Mouse (Mus musculus): Measurements from ENCODE around the gene Aak1. TPM values are rescaled to one million over a fixed set of nuclear protein-coding genes. Genes with fewer than 3 reads are reported as not detected.
A peak's percentile ranks its signal among the peaks of the same experiment; 100 is the strongest.

The Aak1 gene
- 41.9 and 43.9 TPM in 2 replicates for polyA plus RNA-seq (2014; fragmentation: Nextera tagmentation; extraction: Ambion mirVana)

DNA sequence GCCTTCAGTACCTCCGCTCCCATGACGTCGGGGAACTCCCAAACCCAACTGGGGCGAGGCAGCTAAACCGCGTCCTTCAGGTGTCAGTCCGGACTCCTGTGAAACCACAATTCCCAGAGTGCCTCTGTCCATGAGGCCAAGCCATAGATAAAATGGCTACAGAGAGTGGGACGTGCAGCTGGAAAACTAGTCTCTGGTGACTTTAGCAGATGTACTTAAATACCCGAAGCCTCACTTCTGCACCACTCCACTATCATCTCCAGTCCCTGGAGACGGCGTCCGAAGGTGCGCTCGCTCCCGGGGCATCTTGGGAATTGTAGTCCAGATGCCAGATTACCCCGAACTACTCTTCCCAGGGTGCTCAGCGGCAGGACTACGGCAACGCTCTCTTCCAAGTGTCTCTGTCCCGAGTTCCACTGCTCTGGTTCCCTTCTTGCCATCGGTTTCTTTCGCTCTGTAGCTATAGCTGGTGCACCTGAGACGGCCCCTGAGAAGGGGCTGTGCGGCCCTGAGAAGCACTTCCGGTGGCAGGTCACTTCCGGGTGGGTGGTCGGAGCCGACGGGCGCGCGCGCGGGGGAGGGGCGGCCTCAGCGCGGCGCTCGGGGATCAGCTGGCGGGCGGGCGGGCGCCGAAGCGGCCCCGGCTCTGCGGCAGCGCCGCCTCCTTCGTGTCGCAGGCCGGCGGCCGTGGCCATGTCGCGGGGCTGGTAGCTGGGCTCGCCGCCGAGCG lies at the start of gene Aak1:
Gene Aak1 (plus strand): TSS at position 603 of the 730 bp plus-strand sequence.
- peak; percentile 93 for ATAC-seq (ENCODE audit: low FRiP score, low TSS enrichment)

DNA sequence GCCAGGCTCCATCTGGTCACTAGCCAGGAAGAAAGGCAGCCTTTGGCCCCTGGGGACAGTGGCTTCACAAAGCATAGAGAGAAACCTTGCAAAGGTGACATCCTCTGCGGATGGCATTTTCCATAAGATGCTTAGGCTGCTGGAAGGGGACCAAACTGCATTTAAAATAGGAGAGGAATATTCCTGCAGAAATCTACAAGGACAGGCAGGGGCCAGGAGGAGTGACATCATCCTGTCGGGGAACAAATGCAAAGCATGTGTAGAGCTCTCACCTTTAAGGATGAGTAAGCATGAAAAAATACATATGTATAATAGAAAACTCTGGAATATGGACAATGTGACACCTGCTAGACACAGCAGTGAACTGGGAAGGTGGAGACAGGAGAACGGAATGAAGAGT lies 48.9 kb upstream of the Aak1 start:
- no peaks in the 10 kb centered on the region for H3K9me3 ChIP-seq (ENCODE audit: control insufficient read depth, low read length)
- WGBS, result 90% methylated on average over 3 of the region's 3 CpGs
- DNase-seq, result no peak
- H3K9ac ChIP-seq (replicated peaks; ENCODE audit: low read length), result no peak overlapping the region
- H3K4me1 ChIP-seq (ENCODE audit: control insufficient read depth, insufficient read depth, low read length), result no peaks in the 10 kb centered on the region
- H3K27me3 ChIP-seq (ENCODE audit: control insufficient read depth, insufficient read depth, low read length), result no peaks in the 10 kb centered on the region
- H3K27ac ChIP-seq (replicated peaks; ENCODE audit: low read depth, low read length), result no peak overlapping the region
- no peaks in the 10 kb centered on the region for H3K36me3 ChIP-seq (ENCODE audit: control insufficient read depth, insufficient read depth, low read length)
- no peak overlapping the region for H3K4me3 ChIP-seq (replicated peaks; ENCODE audit: low read depth, low read length)
- no peak overlapping the region for H3K4me2 ChIP-seq (ENCODE audit: low read length)
- no peak for ATAC-seq (ENCODE audit: low FRiP score, low TSS enrichment)

More for the DNA sequence above, at the start of gene Aak1:
- Histone ChIP-seq H3K27ac (replicated peaks; ENCODE audit: low read depth, low read length) (peak within 1 kb of the TSS; percentile 97), H3K27me3 (ENCODE audit: control insufficient read depth, insufficient read depth, low read length) (no peaks in the 10 kb centered on the region), H3K36me3 (ENCODE audit: control insufficient read depth, insufficient read depth, low read length) (no peaks in the 10 kb centered on the region), H3K9ac (replicated peaks; ENCODE audit: low read length) (peak within 1 kb of the TSS; percentile 80), H3K4me1 (ENCODE audit: control insufficient read depth, insufficient read depth, low read length) (peaks cover 40% of the 10 kb centered on the region), H3K4me3 (replicated peaks; ENCODE audit: low read depth, low read length) (peak within 1 kb of the TSS; percentile 81), H3K4me2 (ENCODE audit: low read length) (peak within 1 kb of the TSS; percentile 88), H3K9me3 (ENCODE audit: control insufficient read depth, low read length) (no peaks in the 10 kb centered on the region)
- peak; percentile 96 for DNase-seq
- WGBS, result 1% methylated on average over 59 of the region's 60 CpGs

DNA sequence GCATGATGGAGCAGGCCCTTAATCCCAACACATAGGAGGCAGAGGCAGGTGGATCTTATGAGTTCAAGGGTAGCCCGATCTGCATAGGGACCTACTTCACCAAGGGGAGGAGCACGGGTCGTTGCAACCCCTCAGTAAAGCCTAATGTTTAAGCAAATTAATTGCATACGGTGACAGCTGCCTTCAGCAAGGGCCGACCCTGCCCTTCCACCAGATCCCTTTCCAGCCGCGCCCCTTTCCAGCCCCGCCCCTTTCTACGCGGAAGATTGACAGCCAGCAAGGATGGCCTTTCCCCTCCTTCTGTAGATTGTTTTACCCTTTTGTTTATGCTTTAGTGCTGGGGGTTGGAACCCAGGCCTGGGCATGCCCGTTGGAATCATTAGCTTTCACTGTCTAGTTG lies 47.9 kb upstream of the Aak1 start:
- no peaks in the 10 kb centered on the region for H3K9me3 ChIP-seq (ENCODE audit: control insufficient read depth, low read length)
- H3K4me2 ChIP-seq (ENCODE audit: low read length), result no peak overlapping the region
- no peak overlapping the region for H3K4me3 ChIP-seq (replicated peaks; ENCODE audit: low read depth, low read length)
- H3K9ac ChIP-seq (replicated peaks; ENCODE audit: low read length), result no peak overlapping the region
- no peaks in the 10 kb centered on the region for H3K36me3 ChIP-seq (ENCODE audit: control insufficient read depth, insufficient read depth, low read length)
- DNase-seq (no peak), ATAC-seq (ENCODE audit: low FRiP score, low TSS enrichment) (no peak)
- no peaks in the 10 kb centered on the region for H3K4me1 ChIP-seq (ENCODE audit: control insufficient read depth, insufficient read depth, low read length)
- 54% methylated on average over 11 of the region's 11 CpGs for WGBS
- no peaks in the 10 kb centered on the region for H3K27me3 ChIP-seq (ENCODE audit: control insufficient read depth, insufficient read depth, low read length)
- no peak overlapping the region for H3K27ac ChIP-seq (replicated peaks; ENCODE audit: low read depth, low read length)

DNA sequence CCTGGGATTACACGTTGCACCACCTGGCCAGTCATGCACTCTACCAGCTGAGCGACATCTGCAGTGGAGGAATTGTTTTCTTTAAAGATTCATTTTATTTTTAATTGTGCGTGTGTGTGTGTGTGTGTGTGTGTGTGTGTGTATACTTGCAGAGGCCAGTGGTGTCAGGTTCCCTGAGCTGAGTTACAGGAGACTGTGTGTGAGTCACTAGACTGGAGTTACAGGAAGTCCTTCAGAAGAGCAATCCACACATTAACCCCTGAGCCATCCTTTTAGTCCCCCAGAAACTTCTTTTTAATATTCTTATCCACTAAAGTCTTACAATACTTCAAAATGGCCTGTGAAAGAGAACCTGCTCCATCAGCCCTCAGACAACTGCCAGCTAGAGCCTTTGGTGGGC lies 44.7 kb upstream of the Aak1 start:
- WGBS, result 87% methylated on average over 3 of the region's 3 CpGs
- no peaks in the 10 kb centered on the region for H3K9me3 ChIP-seq (ENCODE audit: control insufficient read depth, low read length)

DNA sequence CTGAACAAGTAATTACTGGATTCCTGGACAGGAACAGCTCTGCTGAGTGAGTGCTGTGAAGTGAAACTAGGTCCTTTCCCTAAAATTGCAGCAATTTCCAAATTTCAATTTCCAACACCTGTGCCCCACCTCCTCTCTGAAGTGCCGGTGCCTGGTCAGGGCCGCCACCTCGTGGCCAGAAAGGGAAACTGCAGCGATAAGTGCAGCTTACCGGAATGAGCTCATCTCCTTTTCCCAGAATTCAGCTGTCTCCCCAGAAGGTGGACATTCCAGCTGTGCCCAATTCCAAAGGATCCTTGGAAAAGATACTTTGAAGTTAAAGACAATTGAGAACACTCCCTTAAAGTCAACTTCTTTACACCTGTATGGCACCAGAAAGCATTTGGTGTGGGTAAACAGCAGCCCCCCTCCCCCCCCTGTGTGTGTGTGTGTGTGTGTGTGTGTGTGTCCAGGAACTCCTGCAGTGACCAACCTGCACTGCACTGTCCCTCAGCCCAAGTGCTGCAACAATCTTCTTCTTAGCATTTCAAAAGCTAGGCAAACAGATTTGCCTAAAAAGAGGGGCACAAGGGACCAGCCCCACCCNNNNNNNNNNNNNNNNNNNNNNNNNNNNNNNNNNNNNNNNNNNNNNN lies 42.7 kb upstream of the Aak1 start:
- Histone ChIP-seq H3K4me3 (replicated peaks; ENCODE audit: low read depth, low read length) (no peak overlapping the region), H3K27ac (replicated peaks; ENCODE audit: low read depth, low read length) (no peak overlapping the region), H3K27me3 (ENCODE audit: control insufficient read depth, insufficient read depth, low read length) (no peaks in the 10 kb centered on the region), H3K9me3 (ENCODE audit: control insufficient read depth, low read length) (no peaks in the 10 kb centered on the region), H3K36me3 (ENCODE audit: control insufficient read depth, insufficient read depth, low read length) (no peaks in the 10 kb centered on the region), H3K4me2 (ENCODE audit: low read length) (no peak overlapping the region), H3K9ac (replicated peaks; ENCODE audit: low read length) (no peak overlapping the region), H3K4me1 (ENCODE audit: control insufficient read depth, insufficient read depth, low read length) (no peaks in the 10 kb centered on the region)
- 4% methylated on average over 5 of the region's 5 CpGs for whole genome bisulfite sequencing
- DNase-seq (peak; percentile 75), ATAC-seq (ENCODE audit: low FRiP score, low TSS enrichment) (peak; percentile 50; the same call in 1 of the 2 replicates)

More for the DNA sequence above, 44.7 kb upstream of the Aak1 start:
- DNase-seq (no peak), ATAC-seq (ENCODE audit: low FRiP score, low TSS enrichment) (no peak)
- Histone ChIP-seq H3K4me2 (ENCODE audit: low read length) (no peak overlapping the region), H3K4me3 (replicated peaks; ENCODE audit: low read depth, low read length) (no peak overlapping the region), H3K4me1 (ENCODE audit: control insufficient read depth, insufficient read depth, low read length) (no peaks in the 10 kb centered on the region), H3K9ac (replicated peaks; ENCODE audit: low read length) (no peak overlapping the region), H3K27me3 (ENCODE audit: control insufficient read depth, insufficient read depth, low read length) (no peaks in the 10 kb centered on the region), H3K27ac (replicated peaks; ENCODE audit: low read depth, low read length) (no peak overlapping the region), H3K36me3 (ENCODE audit: control insufficient read depth, insufficient read depth, low read length) (no peaks in the 10 kb centered on the region)

DNA sequence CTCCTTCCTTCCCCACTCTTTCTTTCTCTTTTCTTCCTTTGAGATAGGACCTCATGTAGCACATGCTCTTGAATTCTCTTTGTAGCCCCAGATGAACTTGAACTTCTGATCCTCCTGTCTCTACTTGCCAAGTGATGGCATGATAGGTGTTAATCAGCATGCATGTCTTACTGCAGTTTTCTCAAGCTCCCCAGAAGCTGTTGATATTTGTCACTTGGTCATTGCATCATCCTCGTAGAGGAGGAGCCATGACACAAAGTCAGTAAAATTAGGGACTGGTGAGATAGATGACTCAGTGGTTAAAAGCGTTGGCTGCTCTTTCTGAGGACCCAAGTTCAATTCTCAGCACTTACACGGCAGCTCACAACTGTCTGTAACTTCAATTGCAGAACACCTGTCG lies 36.4 kb upstream of the Aak1 start:
- Histone ChIP-seq H3K9ac (replicated peaks; ENCODE audit: low read length) (no peak overlapping the region), H3K4me3 (replicated peaks; ENCODE audit: low read depth, low read length) (no peak overlapping the region), H3K27ac (replicated peaks; ENCODE audit: low read depth, low read length) (no peak overlapping the region), H3K27me3 (ENCODE audit: control insufficient read depth, insufficient read depth, low read length) (no peaks in the 10 kb centered on the region), H3K36me3 (ENCODE audit: control insufficient read depth, insufficient read depth, low read length) (no peaks in the 10 kb centered on the region), H3K9me3 (ENCODE audit: control insufficient read depth, low read length) (no peaks in the 10 kb centered on the region), H3K4me2 (ENCODE audit: low read length) (no peak overlapping the region), H3K4me1 (ENCODE audit: control insufficient read depth, insufficient read depth, low read length) (peaks cover 4% of the 10 kb centered on the region; the same call in 1 of the 2 replicates)
- no peak for DNase-seq
- WGBS, result 67% methylated on average over 4 of the region's 4 CpGs
- ATAC-seq (ENCODE audit: low FRiP score, low TSS enrichment), result no peak

DNA sequence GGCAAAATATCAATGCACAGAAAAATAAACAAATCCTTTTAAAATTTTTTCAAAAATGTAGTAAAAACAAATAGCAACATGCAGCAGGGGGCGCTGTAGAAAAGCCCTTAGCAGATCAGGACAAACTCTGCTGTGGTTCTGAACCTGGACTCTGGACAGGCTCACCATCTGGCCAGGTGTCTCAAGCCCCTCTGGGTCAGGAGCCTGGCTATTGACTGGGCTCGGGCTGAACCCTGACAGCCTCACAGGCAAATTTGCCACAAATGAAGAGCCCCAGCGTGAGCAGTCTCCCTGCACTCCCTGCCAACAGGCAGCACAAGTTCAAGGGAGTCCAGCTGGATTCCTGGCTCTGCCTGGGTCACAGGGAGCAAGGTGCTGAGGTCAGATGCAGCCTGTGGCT lies 36.0 kb upstream of the Aak1 start:
- H3K4me1 ChIP-seq (ENCODE audit: control insufficient read depth, insufficient read depth, low read length), result peaks cover 4% of the 10 kb centered on the region; the same call in 1 of the 2 replicates
- no peaks in the 10 kb centered on the region for H3K9me3 ChIP-seq (ENCODE audit: control insufficient read depth, low read length)
- WGBS, result 26% methylated on average over 3 of the region's 3 CpGs
- H3K27me3 ChIP-seq (ENCODE audit: control insufficient read depth, insufficient read depth, low read length), result no peaks in the 10 kb centered on the region
- no peak overlapping the region for H3K9ac ChIP-seq (replicated peaks; ENCODE audit: low read length)
- H3K27ac ChIP-seq (replicated peaks; ENCODE audit: low read depth, low read length), result no peak overlapping the region
- H3K4me2 ChIP-seq (ENCODE audit: low read length), result no peak overlapping the region
- DNase-seq (peak; percentile 53), ATAC-seq (ENCODE audit: low FRiP score, low TSS enrichment) (no peak)
- H3K36me3 ChIP-seq (ENCODE audit: control insufficient read depth, insufficient read depth, low read length), result no peaks in the 10 kb centered on the region
- no peak overlapping the region for H3K4me3 ChIP-seq (replicated peaks; ENCODE audit: low read depth, low read length)

DNA sequence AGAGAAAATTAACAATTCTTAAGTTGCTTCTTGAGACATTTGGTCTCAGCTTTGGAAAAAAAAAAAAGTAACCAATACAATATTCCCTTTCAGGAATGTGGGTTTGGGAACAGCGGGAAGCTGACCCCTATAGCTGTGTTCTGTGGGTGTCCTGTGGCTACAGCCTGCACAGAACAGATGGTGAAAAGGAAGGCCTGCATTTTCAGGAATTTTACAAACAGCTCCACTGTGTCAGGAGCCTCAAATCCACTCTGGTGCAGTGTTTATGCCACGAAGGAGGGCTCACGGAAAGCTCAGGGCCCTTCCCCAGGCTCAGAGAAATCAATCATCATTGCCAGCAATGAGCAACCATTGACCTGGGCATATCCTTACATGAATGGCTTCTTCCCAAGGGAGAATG lies 34.4 kb upstream of the Aak1 start:
- no peak overlapping the region for H3K27ac ChIP-seq (replicated peaks; ENCODE audit: low read depth, low read length)
- H3K4me3 ChIP-seq (replicated peaks; ENCODE audit: low read depth, low read length), result no peak overlapping the region
- peaks cover 4% of the 10 kb centered on the region; the same call in 1 of the 2 replicates for H3K4me1 ChIP-seq (ENCODE audit: control insufficient read depth, insufficient read depth, low read length)
- WGBS, result 47% methylated on average over 3 of the region's 3 CpGs
- no peaks in the 10 kb centered on the region for H3K36me3 ChIP-seq (ENCODE audit: control insufficient read depth, insufficient read depth, low read length)
- DNase-seq, result no peak
- no peak overlapping the region for H3K9ac ChIP-seq (replicated peaks; ENCODE audit: low read length)
- H3K9me3 ChIP-seq (ENCODE audit: control insufficient read depth, low read length), result no peaks in the 10 kb centered on the region
- no peaks in the 10 kb centered on the region for H3K27me3 ChIP-seq (ENCODE audit: control insufficient read depth, insufficient read depth, low read length)
- no peak for ATAC-seq (ENCODE audit: low FRiP score, low TSS enrichment)
- peak overlapping the region; percentile 35 for H3K4me2 ChIP-seq (ENCODE audit: low read length)

DNA sequence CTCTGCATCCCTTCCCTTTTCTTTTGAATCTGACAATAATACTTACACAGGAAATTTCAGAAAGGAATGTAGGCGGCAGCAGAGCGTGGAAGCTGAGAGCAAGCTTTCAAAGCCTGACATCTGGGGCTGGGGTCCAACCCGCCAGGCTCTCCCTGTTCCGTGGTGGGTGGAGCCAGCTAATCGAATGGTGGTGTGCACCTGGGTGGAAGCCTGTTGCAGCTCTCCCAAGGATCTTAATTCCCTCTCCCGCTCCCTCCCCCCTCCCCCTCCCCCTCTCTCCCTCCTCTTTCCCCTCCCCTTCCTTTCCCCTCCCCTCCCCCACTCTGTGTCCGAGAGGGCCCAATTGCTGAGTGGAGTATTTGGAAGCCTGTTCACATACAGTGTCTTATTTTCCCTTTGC lies 33.9 kb upstream of the Aak1 start:
- ATAC-seq (ENCODE audit: low FRiP score, low TSS enrichment) (no peak), DNase-seq (peak; percentile 39)

More for the DNA sequence above, 33.9 kb upstream of the Aak1 start:
- no peaks in the 10 kb centered on the region for H3K27me3 ChIP-seq (ENCODE audit: control insufficient read depth, insufficient read depth, low read length)
- H3K4me2 ChIP-seq (ENCODE audit: low read length), result peak overlapping the region; percentile 35
- H3K9ac ChIP-seq (replicated peaks; ENCODE audit: low read length), result no peak overlapping the region
- 0 out of 2 replicates have a peak overlapping the region, but pooled peaks have one; percentile 1 for H3K4me3 ChIP-seq (replicated peaks; ENCODE audit: low read depth, low read length)
- peaks cover 4% of the 10 kb centered on the region; the same call in 1 of the 2 replicates for H3K4me1 ChIP-seq (ENCODE audit: control insufficient read depth, insufficient read depth, low read length)
- WGBS, result 7% methylated on average over 7 of the region's 7 CpGs
- no peaks in the 10 kb centered on the region for H3K9me3 ChIP-seq (ENCODE audit: control insufficient read depth, low read length)
- no peaks in the 10 kb centered on the region for H3K36me3 ChIP-seq (ENCODE audit: control insufficient read depth, insufficient read depth, low read length)
- H3K27ac ChIP-seq (replicated peaks; ENCODE audit: low read depth, low read length), result no peak overlapping the region
